Mouse (Mus musculus): ENCODE measurements at regions not wholly inside any gene's neighbourhood (a gene's known extent, or its start where the extent isn't known, plus 50 kb on each side); places are given as distances from the start of the nearest gene placed in this dataset.

DNA sequence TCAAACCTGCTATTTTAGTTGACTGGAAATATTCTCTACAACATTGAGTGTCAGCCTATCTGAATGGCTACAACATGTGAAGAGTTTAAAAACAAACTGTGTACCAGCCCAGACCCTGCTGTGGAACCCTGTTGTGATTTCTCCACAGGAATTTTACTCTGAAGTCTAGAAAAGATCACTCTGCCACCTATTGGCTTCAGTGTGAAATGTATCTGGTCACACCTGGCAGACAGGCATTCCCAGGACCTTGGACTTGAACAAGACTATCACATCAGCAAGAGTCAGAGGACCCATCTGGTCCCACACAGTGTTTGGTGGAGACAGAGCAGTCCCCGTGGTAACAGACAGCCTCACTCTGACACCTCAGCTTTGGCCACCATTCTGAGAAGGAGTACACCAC lies 311.3 kb upstream of the Runx1 start:
- DNase-seq (ENCODE audit: low spot score in 2 of 2) = no peak

DNA sequence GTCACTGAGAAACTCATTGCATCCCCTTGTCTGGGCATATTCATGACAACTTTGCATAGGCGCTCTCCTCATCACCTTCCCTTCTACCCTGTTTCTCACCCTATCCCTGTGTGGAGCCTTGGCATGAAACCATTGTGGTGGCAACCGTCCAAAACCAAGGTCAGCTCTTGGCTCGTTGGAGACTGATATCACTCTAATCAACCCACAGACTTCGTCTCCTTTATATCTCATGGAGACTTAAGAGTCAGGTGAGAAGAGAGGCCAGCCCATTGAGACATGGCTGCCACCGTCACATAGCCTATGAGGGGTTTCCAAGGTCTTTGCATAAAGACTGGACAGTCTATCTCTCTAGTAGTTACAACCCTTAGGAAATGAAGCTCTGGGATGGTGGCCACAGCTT lies 305.5 kb upstream of the Runx1 start:
- no peak for DNase-seq (ENCODE audit: low spot score in 2 of 2)

DNA sequence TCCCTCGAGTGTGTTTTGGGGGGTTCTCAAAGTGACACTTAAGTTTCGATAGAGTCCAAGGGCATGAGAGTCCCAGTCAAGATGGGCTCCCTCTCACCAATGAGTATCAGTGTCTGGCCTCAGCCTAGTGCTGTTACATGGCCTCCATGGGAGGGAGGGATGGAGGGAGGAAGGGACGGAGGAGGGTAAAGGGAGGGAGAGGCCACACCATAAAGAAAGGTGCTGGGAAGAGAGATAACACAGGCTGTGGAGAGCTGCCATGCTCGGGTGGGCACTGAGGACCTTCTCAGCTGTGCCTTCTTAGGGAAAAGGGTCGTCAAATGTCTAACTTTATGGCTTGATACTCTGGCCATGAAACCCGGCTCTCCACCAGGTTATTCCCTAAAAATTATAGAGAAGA lies 304.7 kb upstream of the Runx1 start:
- DNase-seq (ENCODE audit: low spot score in 2 of 2) = no peak

DNA sequence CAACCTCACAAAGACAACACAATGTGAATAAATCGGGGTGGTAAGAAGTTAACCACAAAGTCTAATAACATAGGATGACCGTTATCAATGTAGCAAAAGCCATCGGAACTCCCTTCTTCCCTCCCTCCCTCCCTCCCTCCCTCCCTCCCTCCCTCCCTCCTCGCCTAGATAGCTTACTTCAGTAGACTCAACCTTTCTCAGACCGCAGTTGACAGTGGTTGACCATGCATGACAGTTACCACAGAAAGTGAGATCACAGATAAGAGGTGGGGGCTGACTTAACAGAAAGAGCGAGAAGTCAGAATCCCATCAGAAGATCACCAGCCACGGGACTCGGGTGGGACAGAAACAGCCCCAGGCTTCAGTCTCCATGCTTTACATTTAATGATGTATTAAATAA lies 297.8 kb upstream of the Runx1 start:
- no peak for DNase-seq (ENCODE audit: low spot score in 2 of 2)

DNA sequence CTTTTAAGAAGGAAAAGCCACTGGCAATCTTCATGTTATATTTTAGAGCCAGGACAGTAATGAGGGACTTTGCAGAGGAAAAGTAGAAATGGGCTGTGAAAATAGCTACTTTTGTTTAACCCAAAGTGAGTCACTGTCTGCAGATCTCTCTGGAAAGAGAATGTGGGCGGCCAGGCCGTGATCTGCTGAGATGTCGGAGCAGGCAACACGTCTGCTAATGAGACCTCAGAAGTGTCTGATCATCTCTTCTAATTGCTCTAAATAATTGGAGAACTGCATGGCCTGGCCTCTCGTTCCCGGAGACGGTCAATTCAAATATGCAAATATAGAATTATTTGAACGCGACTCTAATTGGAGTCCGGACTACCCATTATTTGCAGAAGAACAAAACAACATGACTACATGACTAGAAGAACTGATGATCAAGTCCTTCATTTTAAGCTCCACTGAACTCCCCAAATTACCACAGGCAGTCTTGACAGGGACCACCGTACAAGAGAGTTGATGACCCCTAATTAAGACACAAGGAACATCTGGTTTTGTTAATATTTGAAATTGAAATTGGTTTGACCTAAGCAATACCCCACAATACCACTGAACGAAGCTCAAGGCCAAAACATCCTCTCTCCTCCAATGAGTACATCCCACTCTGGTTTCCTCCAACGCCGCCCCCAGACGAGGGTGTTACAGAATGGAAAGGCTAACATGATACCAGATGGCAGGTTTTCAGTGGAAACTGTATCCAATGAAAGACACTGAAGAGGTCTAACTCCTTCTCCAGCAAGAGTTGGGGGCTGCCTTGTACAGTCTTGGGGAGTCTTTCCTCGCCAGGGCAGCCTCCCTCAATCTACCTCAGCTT lies 290.4 kb upstream of the Runx1 start:
- DNase-seq (ENCODE audit: low spot score in 2 of 2) = peak; percentile 61 to 62

DNA sequence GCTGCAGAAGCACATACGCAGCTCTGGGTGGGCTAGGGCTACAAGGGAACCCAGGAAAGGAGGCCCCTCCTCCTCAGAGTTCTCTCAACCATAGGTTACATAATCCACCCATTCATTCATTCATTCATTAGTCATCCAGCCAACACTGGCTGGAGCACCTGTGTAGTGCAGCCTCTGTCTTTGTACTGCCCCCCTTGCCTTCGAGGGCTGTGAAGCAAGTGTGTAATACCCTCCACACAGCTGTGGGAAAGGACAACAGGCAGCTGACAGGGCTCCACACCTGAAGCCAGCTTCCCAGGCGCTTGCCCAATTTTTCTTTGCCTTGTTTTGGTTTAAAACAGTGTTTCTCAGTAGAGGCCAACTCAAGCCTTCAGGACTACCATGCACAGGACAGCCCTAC lies 285.0 kb upstream of the Runx1 start:
- DNase-seq (ENCODE audit: low spot score in 2 of 2) = no peak

DNA sequence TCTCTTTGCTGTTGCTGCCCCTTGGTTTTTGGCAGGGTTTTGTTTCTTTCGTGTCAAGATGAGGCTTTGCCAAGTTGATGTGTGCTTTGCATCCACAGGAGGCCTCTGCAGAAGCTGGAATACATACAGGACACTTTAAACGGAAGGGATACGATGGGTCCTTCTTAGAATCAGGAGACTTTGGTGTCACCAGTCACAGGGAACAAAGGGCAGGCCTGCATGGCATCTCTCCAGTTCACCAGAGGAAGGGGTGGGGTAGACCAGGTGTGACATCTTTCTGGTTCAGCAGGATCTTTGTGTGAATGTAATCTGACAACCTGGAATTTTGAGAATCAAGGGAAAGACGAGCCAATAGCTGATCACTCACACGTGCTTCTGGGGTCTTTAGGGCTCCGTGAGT lies 284.5 kb upstream of the Runx1 start:
- DNase-seq (ENCODE audit: low spot score in 2 of 2) = no peak

DNA sequence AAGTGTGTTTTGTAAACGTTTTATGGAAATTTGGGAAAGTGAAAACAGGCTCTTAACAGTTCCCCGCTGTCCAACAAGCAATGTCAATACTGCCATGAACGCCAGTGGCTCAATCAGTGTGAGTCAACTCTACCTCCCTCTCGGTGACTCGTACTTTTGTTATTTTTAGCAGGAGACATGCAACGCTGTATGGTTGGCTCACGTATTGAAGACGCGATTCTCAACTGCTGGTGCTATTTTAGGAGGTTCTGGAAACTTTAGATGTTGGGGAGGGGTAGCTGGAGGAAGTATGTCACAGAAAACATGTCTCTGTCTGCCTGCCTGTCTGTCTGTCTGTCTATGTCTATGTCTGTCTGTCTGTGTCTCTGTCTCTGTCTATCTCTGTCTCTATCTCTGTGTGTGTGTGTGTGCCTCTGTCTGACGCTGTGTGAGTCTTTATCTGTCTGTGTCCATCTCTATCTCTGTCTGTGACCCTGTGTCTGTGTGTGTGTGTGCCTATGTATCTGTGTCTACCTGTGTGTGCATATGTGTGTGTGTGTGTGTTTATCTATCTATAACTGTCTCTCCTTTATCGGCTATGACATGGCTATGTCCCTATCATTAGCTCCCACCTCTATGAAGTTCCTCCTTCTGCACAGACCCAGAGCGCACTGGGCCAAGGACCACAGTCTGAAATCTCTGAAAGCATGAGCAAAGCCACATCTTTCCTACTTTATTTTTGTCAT lies 283.9 kb upstream of the Runx1 start:
- DNase-seq (ENCODE audit: low spot score in 2 of 2) = no peak

DNA sequence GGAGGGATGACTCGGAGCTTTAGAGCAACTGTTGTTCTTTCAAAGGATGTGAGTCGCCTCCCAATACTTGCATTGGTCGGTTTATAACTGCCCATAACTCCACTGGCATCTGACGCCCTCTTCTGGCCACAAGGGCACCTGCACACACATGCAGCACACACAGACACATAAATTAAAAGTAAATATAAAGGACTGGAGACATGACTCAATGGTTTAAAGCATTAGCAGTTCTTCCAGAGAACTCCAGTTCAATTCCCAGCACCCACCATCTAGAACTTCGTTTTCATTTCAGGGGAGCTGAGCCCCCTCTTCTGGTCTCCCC lies 281.5 kb upstream of the Runx1 start:
- DNase-seq (ENCODE audit: low spot score in 2 of 2) = no peak

DNA sequence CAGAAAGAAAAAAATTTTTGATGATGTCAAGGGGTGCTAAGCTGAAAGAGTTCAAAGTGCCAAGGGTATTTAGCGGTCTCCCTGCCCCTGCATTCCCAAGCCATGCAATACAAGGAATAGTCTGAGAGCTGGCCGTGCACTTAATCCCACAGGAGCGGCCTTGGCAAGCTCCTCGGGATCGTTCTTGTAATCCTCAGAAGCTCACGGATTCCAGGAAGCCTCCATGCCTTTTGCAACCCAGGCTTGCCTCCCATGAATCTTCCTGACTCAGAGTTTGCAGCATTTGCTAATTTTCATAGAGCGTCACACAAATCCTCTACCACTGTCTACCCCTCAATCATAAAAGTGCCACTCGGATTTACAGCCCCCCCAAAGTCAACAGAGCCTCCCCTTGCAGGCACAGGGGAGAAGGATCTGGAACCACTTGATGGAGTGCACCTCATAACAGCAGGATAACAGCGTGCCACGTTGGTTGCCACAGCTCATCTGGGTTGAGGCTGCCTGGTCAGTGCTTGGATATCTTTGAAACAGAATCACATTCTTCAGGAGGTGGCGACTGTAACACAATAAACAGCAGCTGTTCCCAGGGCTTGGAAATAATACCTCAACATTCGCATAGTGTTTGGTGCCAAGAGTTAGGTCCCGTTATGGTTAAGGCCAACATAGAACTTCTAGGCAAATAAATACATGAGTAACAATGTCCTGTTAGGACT lies 281.0 kb upstream of the Runx1 start:
- no peak for DNase-seq (ENCODE audit: low spot score in 2 of 2)

DNA sequence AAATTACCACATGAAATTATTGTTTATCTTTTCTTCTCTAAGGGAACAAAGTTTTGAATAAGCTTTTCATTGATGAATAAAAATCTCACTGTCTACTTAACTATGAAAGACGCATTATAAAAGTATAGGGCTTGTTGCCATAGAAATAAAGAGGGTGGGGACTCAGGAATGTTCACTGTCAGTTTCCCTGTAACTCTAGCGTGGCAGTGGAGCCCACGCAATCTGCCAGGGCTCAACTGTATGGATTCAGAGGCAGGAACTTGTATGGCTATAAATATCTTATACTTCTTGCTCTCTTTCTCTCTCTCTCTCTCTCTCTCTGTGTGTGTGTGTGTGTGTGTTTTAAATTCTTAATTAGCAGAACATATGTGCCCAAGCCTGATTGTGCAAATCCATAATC lies 276.2 kb upstream of the Runx1 start:
- peak; percentile 8 to 13 for DNase-seq (ENCODE audit: low spot score in 2 of 2)

DNA sequence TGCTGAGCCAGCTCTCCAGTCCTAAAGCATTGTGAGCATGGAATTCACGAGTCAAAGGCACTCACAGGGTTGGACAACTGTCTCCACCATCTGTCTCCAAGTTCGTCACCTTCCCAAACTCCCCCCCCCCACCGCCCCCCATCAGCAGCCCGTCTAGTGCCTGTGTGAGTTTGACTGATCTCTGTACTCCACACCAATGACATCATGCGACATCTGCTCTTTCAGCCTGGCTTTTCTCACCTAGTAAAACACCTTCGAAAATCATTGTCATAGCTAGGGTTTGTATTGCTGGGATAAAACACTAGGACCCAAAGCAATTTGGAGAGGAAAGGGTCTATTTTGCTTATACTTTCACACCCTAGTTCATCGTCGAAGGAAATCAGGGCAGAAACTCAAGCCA lies 272.1 kb upstream of the Runx1 start:
- no peak for DNase-seq (ENCODE audit: low spot score in 2 of 2)

DNA sequence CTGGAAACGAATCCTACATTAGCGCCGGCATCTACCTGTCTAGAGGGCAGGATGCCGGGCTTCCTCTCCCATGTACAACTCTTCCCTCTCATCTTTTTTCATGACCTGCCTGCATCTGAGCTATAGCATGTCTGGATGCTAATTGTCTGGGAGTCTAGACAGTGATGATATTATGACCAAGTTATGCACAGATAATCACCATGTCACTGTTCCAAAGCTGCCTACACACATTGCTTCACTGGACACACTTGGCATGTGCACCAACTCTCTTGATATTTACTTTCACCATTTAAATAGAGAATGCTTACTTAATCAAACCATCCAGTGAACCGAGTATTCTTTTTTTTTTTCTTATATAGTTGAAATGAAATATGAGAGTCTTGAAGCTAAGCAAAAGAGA lies 270.2 kb upstream of the Runx1 start:
- no peak for DNase-seq (ENCODE audit: low spot score in 2 of 2)

DNA sequence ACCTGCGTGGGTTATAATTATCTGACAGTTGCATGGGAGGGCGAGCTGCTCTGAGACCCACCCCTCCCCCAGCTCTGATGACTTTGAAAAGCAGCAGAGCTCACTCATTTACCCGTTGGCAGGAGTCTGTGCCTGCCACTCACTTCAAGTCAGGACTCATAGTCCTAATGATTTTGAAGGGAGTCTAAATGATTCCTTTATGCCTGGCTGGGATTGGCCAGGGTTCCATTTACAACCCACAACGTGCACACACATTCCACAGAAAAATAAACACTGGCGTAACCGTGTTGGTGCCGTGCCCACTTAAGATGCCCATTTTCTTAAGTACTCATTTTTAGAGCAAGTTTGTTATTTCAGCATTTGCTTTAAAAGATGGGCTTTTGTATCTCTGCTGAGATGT lies 266.8 kb upstream of the Runx1 start:
- DNase-seq (ENCODE audit: low spot score in 2 of 2) = no peak

DNA sequence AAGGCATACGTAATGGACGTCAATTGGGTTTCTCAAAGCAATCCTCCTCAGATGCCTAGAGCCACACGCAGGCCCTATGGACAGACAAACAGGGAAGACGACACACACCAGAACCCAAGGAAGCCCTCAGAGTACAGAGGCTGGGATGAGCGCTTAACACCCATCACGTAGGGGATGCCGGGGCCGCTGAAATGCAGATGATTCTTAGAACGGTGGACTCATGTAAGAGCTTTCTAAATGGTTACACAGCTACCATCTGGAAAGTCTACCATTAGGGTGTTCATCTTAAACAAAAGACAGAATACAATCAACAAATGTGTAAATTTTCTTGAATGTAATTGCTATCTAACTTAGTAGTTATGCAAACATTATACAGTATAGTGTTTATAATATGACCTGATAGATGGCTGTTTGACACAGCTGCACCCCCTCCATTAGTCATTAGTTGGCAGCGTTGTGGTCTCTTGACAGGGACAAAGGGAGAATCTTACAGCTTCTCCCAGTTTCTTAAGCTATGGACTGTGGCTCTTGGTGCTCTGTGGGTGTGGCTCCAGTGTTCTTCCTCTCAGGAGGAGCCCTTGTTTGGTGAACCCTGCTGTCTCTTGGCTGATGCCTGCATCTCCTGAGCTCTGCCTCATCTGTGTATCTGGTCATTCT lies 259.4 kb upstream of the Runx1 start:
- DNase-seq (ENCODE audit: low spot score in 2 of 2) = no peak

DNA sequence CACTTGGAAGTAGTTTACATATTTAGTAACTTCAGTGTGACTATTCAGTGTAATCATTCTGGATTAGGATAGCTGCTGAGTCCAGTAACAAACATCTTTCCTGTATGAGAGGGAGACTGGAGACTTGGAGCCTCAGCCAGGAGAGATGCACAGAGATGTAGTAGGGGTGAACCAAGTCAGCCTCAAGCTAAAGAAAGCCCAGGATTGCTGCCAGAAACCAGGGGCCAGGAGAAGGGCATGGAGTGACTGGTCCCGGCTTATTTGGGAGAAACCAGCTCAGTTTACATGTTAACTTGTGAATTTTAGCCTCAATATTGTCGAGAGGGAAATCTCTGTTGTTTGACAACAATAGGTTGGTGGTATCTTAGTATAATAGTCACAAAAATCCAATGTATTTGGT lies 257.8 kb upstream of the Runx1 start:
- DNase-seq (ENCODE audit: low spot score in 2 of 2) = no peak

DNA sequence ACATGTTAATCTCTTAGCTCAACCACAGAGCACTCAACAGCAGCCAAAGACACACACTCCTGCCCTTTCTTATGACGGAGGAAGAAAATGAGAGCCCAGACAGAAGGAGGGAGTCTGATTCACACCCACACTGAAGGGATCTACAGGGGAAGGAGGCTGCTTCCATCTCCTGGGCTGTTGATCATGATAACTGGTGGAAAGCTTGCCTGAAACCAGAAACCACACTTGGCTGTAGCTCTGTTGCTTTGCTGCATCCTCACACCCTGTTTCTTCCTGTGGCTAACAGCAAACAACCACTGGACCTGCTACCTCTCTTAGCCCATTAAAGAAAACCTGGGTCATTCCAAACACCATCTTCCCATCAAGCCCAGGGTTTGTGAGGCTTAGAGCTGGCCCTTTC lies 257.2 kb upstream of the Runx1 start:
- no peak for DNase-seq (ENCODE audit: low spot score in 2 of 2)

DNA sequence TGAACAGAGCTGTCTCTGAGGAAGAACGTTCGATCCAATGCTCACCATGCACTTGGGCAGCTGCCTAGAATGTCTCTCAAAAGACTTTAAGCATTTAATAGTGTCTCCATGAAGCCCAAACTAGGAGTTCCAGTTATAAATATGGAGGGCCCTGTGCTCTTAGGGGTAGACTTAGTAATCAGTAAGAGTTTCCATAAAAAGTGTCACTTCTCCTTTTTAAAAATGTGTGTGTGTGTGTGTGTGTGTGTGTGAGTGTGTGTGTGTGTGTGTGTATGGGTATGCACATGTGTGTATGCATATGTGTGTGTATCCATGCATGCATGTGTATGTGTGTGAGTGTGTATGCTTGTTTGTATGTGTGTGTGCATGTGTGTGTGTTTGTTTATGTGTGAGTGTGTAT lies 255.6 kb upstream of the Runx1 start:
- no peak for DNase-seq (ENCODE audit: low spot score in 2 of 2)

DNA sequence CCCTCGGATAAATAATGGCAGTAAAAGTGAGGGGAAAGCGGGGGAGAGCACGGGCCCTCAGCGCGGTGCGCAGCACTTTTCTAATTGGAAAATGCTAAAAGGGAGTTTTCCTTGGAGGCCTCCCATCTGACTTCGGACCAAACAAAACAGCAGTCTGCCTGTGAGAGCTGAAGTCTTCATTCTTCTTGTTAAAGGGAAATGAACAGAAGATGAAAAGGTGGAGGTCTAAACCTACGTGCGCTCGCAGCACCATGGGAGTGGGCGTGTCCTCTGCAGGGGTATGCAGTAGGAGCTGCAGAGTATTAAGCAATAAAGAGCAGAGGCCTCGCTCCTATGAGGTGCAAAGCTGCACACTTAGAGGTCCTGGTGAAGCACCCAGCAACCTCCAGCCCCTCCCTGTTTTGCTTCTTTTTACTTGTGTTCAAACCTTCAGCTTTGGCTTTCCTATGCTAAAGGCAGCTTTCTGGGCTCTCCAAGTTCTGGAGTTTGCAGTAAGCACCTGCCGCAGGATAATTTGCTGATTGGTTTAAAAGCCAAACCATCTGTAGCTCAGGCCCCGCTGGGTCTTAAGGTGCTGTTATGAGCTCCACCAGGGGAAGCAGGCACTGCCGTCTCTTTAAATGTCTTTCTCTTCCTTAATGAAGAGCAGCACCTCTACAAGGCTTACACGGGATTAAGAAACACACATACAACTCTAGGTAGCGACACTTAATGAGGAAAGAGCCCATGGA lies 253.9 kb upstream of the Runx1 start:
- peak in 1 of 2 experiments; percentile 5 for DNase-seq (ENCODE audit: low spot score in 2 of 2)

DNA sequence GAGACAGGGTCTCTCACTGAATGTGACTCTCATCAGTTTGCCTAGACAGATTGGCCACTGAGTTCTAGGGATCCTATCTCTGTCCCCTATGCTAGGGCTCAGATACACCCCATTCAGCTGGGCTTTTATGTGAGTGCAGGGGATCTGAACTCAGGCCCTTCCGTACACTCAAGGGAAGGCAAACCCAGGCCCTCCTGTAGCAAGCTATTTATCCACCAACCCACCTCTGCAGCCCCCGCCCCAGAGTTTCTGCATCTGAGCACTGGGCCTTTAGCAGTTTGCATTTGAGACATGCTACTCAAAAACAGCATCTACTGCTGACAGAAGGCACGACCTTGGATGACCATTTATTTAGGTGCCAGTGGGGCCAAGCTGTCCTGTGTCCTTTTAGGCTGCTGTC lies 253.0 kb upstream of the Runx1 start:
- DNase-seq (ENCODE audit: low spot score in 2 of 2) = no peak

DNA sequence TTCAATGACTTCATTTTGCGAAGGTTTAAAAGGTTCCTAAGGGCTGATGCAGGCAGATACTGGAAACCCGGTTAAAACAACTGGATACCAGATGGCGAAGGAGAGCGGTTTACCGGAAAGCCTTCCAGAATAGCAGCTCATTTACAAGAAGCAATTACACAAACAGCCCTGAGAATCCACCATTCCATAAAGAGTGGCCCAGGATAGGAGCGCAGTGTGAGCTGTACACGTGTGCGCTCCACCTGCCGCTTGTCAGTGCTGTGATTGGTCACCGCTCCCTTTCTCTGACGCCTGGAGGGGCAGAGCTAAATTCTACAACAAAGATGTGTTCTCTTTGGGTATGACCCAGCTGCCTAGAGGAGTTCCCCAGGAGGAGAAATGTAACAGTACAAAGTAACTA lies 249.5 kb upstream of the Runx1 start:
- no peak for DNase-seq (ENCODE audit: low spot score in 2 of 2)

DNA sequence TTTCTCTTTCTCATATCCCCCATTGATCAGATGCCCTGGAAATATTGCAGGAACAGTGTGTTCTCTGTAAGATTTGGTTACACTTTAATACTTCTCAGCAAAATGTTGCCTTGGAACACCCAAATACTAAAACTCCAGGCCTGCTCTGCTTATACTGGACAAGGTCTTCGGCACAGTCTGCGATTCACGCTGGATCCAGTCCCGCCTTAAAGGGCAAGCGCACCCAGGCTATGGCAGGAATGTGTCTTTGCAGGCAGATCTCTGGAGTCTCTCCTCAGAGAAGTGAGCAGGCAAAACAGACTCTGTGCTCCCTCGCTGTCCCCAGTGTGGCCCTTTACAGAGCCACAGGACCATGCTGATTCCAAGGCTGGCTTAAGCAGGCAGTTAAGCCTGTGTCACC lies 246.2 kb upstream of the Runx1 start:
- no peak for DNase-seq (ENCODE audit: low spot score in 2 of 2)
